Mouse (Mus musculus) lung, embryonic 14.5 days (tissue): ENCODE measurements around the gene Tmem91. TPM values are rescaled to one million over a fixed set of nuclear protein-coding genes. Genes with fewer than 3 reads are reported as not detected.
A peak's percentile ranks its signal among the peaks of the same experiment; 100 is the strongest.

ENCODE experiments used
- ATAC-seq: fragments of 200-750 bp; cut with Nextera tagmentation; 2 replicates; pipeline ENCODE4 v1.8.0; 2017; ENCODE audit warnings: mild to moderate bottlenecking, moderate TSS enrichment, moderate library complexity; ENCODE audit not compliant: insufficient read depth
- DNase-seq: peaks from one replicate; pipeline ENCODE4 v3.0.0-alpha.2; 2015
- H3K27ac ChIP-seq: fragments of 300-500 bp; sonication (generic); 2 replicates; pipeline ENCODE4 v1.5.1; 2014; ENCODE audit warnings: low read depth, mild to moderate bottlenecking, moderate library complexity
- H3K27me3 ChIP-seq: fragments of 300-500 bp; sonication (generic); 2 replicates; pipeline ENCODE4 v1.6.1; 2014; ENCODE audit warnings: low read length, control low read depth; ENCODE audit not compliant: insufficient read depth
- H3K36me3 ChIP-seq: fragments of 300-500 bp; sonication (generic); 2 replicates; pipeline ENCODE4 v1.6.1; 2014; ENCODE audit warnings: control low read depth; ENCODE audit not compliant: insufficient read depth
- H3K4me1 ChIP-seq: fragments of 300-500 bp; sonication (generic); 2 replicates; pipeline ENCODE4 v1.6.1; 2014; ENCODE audit warnings: antibody characterized with exemption, control low read depth; ENCODE audit not compliant: insufficient read depth
- H3K4me2 ChIP-seq: fragments of 300-500 bp; sonication (generic); 2 replicates; pipeline ENCODE4 v1.6.1; 2014; ENCODE audit warnings: mild to moderate bottlenecking
- H3K4me3 ChIP-seq: fragments of 300-500 bp; sonication (generic); 2 replicates; pipeline ENCODE4 v1.5.1; 2014; ENCODE audit warnings: low read depth, low read length
- H3K9ac ChIP-seq: fragments of 300-500 bp; sonication (generic); 2 replicates; pipeline ENCODE4 v1.6.1; 2014
- H3K9me3 ChIP-seq: fragments of 300-500 bp; sonication (generic); 2 replicates; pipeline ENCODE4 v1.6.1; 2016; ENCODE audit warnings: low read depth, low read length, control low read depth
- CTCF ChIP-seq: IDR thresholded peaks from 2 replicates; pipeline ENCODE4 v1.5.1; 2016; ENCODE audit warnings: antibody characterized with exemption, low read depth
- WGBS: fragments of 180-500 bp; shearing (Covaris S2); extraction: QIAGEN DNeasy Blood & Tissue Kit; methylation state at CpG from one replicate; pipeline ENCODE4 v1.1.7; 2014; 5-methylcytosine and 5-hydroxymethylcytosine counted together
- polyA plus RNA-seq: library from polyadenylated mRNA; unstranded; fragments of >200 nt; fragmentation: Nextera tagmentation; extraction: Ambion mirVana; gene quantifications from 2 replicates; pipeline ENCODE4 v1.2.1, GENCODE M21; 2014

Gene Tmem91
- polyA plus RNA-seq, 1 experiment from 2014 or later: 2.8 TPM

GRCm38 (mm10) chr7:25715731-25716271, 40.8 kb upstream of the Tmem91 start:
- Histone ChIP-seq H3K4me1 (0 out of 2 replicates have a peak, but pooled peaks cover 4% of the 10 kb centered on the region), H3K4me3 (no peak overlapping the region), H3K36me3 (peaks cover 59% of the 10 kb centered on the region), H3K27me3 (no peaks in the 10 kb centered on the region), H3K9ac (no peak overlapping the region), H3K9me3 (no peaks in the 10 kb centered on the region), H3K27ac (no peak overlapping the region), H3K4me2 (no peak overlapping the region)
- no peak for TF ChIP-seq CTCF
- ATAC-seq (no peak), DNase-seq (no peak)
- 96% methylated on average over 22 of the region's 22 CpGs for WGBS

GRCm38 (mm10) chr7:25714581-25714980, 39.6 kb upstream of the Tmem91 start:
- Histone ChIP-seq H3K4me1 (peaks cover 13% of the 10 kb centered on the region; the same call in 1 of the 2 replicates), H3K9ac (no peak overlapping the region), H3K27ac (no peak overlapping the region), H3K4me3 (no peak overlapping the region), H3K36me3 (peaks cover 51% of the 10 kb centered on the region), H3K27me3 (no peaks in the 10 kb centered on the region), H3K4me2 (no peak overlapping the region), H3K9me3 (no peaks in the 10 kb centered on the region)
- TF ChIP-seq CTCF: no peak
- DNase-seq (no peak), ATAC-seq (no peak)
- WGBS: 92% methylated on average over 8 of the region's 8 CpGs

GRCm38 (mm10) chr7:25712801-25713200, 37.8 kb upstream of the Tmem91 start:
- no peaks in the 10 kb centered on the region for H3K27me3 ChIP-seq
- H3K27ac ChIP-seq: no peak overlapping the region
- H3K36me3 ChIP-seq: peaks cover 51% of the 10 kb centered on the region
- ATAC-seq (no peak), DNase-seq (no peak)
- no peak for TF ChIP-seq CTCF
- H3K9me3 ChIP-seq: no peaks in the 10 kb centered on the region
- WGBS: 86% methylated on average over 9 of the region's 9 CpGs
- H3K4me3 ChIP-seq: no peak overlapping the region
- no peak overlapping the region for H3K9ac ChIP-seq
- H3K4me1 ChIP-seq: peaks cover 15% of the 10 kb centered on the region; the same call in 1 of the 2 replicates
- no peak overlapping the region for H3K4me2 ChIP-seq

- no peak overlapping the region for H3K9ac ChIP-seq
- no peaks in the 10 kb centered on the region for H3K9me3 ChIP-seq
- DNase-seq: no peak
- H3K27me3 ChIP-seq: no peaks in the 10 kb centered on the region
- H3K27ac ChIP-seq: no peak overlapping the region
- H3K36me3 ChIP-seq: peaks cover 49% of the 10 kb centered on the region
- H3K4me2 ChIP-seq: no peak overlapping the region
- peaks cover 17% of the 10 kb centered on the region; the same call in 1 of the 2 replicates for H3K4me1 ChIP-seq
- no peak overlapping the region for H3K4me3 ChIP-seq
- no peak for TF ChIP-seq CTCF
- no peak for ATAC-seq
- WGBS: 16% methylated on average over 7 of the region's 7 CpGs
Observed at GRCm38 (mm10) chr7:25711731-25712197, 36.8 kb upstream of the Tmem91 start.

- no peak overlapping the region for H3K4me3 ChIP-seq
- H3K27me3 ChIP-seq: no peaks in the 10 kb centered on the region
- no peak for DNase-seq
- H3K27ac ChIP-seq: no peak overlapping the region
- no peaks in the 10 kb centered on the region for H3K9me3 ChIP-seq
- peaks cover 21% of the 10 kb centered on the region for H3K4me1 ChIP-seq
- no peak for ATAC-seq
- no peak for TF ChIP-seq CTCF
- 0 out of 2 replicates have a peak overlapping the region, but pooled peaks have one; percentile 20 for H3K9ac ChIP-seq
- H3K36me3 ChIP-seq: peaks cover 46% of the 10 kb centered on the region
- H3K4me2 ChIP-seq: no peak overlapping the region
- WGBS: 58% methylated on average over 5 of the region's 5 CpGs
Observed at GRCm38 (mm10) chr7:25711165-25711564, 36.2 kb upstream of the Tmem91 start.

GRCm38 (mm10) chr7:25710519-25711130, 35.7 kb upstream of the Tmem91 start:
- H3K4me3 ChIP-seq: no peak overlapping the region
- peak overlapping the region; percentile 58; the same call in 1 of the 2 replicates for H3K27ac ChIP-seq
- TF ChIP-seq CTCF: no peak
- no peaks in the 10 kb centered on the region for H3K9me3 ChIP-seq
- peaks cover 21% of the 10 kb centered on the region for H3K4me1 ChIP-seq
- H3K27me3 ChIP-seq: no peaks in the 10 kb centered on the region
- peaks cover 40% of the 10 kb centered on the region for H3K36me3 ChIP-seq
- DNase-seq: no peak
- WGBS: 16% methylated on average over 7 of the region's 7 CpGs
- H3K9ac ChIP-seq: peak overlapping the region; percentile 20
- peak overlapping the region; percentile 23 for H3K4me2 ChIP-seq
- no peak for ATAC-seq

GRCm38 (mm10) chr7:25709961-25710360, 35.0 kb upstream of the Tmem91 start:
- no peak overlapping the region; the same call in 1 of the 2 replicates for H3K9ac ChIP-seq
- TF ChIP-seq CTCF: no peak
- H3K27me3 ChIP-seq: no peaks in the 10 kb centered on the region
- H3K36me3 ChIP-seq: peaks cover 34% of the 10 kb centered on the region
- H3K4me1 ChIP-seq: peaks cover 23% of the 10 kb centered on the region
- WGBS: 13% methylated on average over 12 of the region's 12 CpGs
- DNase-seq: no peak
- H3K9me3 ChIP-seq: no peaks in the 10 kb centered on the region
- peak overlapping the region; percentile 23; the same call in 1 of the 2 replicates for H3K4me2 ChIP-seq
- H3K4me3 ChIP-seq: no peak overlapping the region
- no peak for ATAC-seq
- H3K27ac ChIP-seq: peak overlapping the region; percentile 58; the same call in 1 of the 2 replicates
